Mouse (Mus musculus) C2C12 (cell line): Measurements from ENCODE around the gene Ptpra.

Source experiments
- CTCF ChIP-seq: IDR thresholded peaks from one replicate; pipeline ENCODE4 v1.5.1; 2011; ENCODE audit not compliant: control insufficient read depth, insufficient read depth, insufficient read length
- USF1 ChIP-seq: IDR thresholded peaks from one replicate; pipeline ENCODE4 v1.6.1; 2011; ENCODE audit warnings: low read depth, mild to moderate bottlenecking, control low read depth, moderate library complexity

- TF ChIP-seq USF1 (no peak), CTCF (no peak)
Observed at GRCm38 (mm10) chr2:130581201-130581600, 131.1 kb downstream of the Ptpra start.
